Mouse (Mus musculus) macrophage (primary cell): ENCODE measurements around the gene Plekhj1. TPM values are rescaled to one million over a fixed set of nuclear protein-coding genes. Genes with fewer than 3 reads are reported as not detected.
A peak's percentile ranks its signal among the peaks of the same experiment; 100 is the strongest.
"Not testable (repeated sequence)": the region's sequence is repeated elsewhere in the genome, so short reads cannot be mapped to it uniquely, and the experiment has no call there.

Source experiments
- H3K27ac ChIP-seq: fragments of 350-480 bp; formaldehyde crosslinking; 2 replicates; pipeline ENCODE4 v1.9.0; 2021
- H3K36me3 ChIP-seq: fragments of 350-480 bp; formaldehyde crosslinking; 2 replicates; pipeline ENCODE4 v1.9.0; 2021; ENCODE audit errors: inconsistent target
- H3K4me3 ChIP-seq: fragments of 350-480 bp; formaldehyde crosslinking; 2 replicates; pipeline ENCODE4 v1.9.0; 2021; ENCODE audit errors: inconsistent target
- H3K79me2 ChIP-seq: fragments of 350-480 bp; formaldehyde crosslinking; 2 replicates; pipeline ENCODE4 v1.9.0; 2021; ENCODE audit errors: inconsistent target
- WGBS: methylation state at CpG from one replicate; pipeline ENCODE4 v1.1.7; 2026; ENCODE audit warnings: inconsistent platforms; ENCODE audit not compliant: missing documents; 5-methylcytosine and 5-hydroxymethylcytosine counted together
- polyA plus RNA-seq: library from polyadenylated mRNA; stranded (reverse); fragments of 250-400 nt; gene quantifications from 3 replicates; pipeline ENCODE4 v1.2.4, GENCODE M21; 2018; ENCODE audit warnings: inconsistent platforms

The Plekhj1 gene
- polyA plus RNA-seq, 1 experiment from 2014 or later, result 24.5 TPM

DNA sequence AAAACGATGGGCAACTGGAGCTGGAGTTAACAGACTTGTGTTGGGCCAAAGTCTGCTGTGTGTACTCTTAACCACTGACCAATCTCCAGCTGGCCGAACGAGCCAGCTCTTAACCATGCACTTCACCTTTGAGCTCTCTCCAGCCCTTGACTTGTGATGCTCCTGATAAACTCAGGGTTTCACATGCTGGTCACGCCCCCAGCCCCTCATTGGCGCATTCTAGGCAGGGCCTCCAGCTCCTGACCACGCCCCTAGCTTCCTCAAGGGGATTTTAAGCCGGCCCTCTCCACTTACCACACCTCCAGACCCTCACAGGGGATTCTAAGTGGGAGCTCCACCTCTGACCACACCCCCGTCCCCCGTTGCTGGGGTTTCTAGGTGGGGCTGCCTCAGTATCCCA is 32.7 kb upstream of the Plekhj1 start:
- Histone ChIP-seq H3K79me2 (peaks cover 19% of the 10 kb centered on the region), H3K4me3 (no peak overlapping the region), H3K27ac (no peak overlapping the region), H3K36me3 (peaks cover 10% of the 10 kb centered on the region)
- WGBS, result 27% methylated on average over 9 of the region's 9 CpGs

DNA sequence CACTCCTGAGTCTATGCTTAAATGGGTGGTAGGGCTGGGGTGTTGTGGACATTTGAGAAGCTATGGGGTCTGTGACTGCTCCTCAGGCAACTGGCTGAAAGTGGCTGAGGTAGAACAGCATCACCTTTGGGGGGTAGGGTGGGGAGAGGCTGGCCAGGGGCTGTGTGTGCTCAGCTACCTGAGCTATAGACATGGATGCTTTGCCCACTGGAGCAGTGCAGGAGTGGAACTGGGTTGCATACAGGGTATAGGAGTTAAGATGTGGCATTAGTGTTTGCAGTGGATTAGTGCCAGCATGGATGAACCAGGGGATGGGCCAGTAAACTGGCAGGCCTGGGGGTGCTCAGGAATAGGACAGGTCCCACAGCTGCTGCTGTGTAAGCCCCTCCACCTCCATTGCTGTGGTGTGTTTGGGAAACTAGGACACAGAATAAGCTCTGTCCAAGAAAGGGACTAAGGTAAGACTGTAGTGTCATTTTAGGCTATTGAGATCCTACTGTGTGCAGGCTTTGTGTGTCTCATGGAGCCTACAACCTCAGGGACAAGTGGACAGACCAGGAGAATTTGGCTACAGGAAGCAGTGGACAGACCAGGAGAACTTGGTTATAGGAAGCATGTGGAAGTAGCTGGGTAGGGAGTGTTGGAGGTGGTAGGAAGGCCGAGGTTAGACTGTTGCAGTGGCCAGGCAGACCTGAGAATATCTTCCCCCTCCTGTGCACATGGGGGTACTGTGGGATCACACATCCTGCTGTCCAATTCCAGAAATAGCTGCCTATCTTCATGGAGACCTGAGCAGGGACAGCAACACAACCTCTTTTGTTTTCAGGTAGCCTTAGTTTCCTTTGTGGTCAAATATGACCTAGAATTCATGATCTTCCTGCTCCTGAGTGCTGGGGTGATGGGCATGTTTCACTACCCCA is 31.2 kb upstream of the Plekhj1 start:
- Histone ChIP-seq H3K79me2 (peaks cover 19% of the 10 kb centered on the region), H3K4me3 (no peak overlapping the region), H3K27ac (no peak overlapping the region), H3K36me3 (peaks cover 10% of the 10 kb centered on the region)
- 27% methylated on average over 1 of the region's 1 CpGs for WGBS

DNA sequence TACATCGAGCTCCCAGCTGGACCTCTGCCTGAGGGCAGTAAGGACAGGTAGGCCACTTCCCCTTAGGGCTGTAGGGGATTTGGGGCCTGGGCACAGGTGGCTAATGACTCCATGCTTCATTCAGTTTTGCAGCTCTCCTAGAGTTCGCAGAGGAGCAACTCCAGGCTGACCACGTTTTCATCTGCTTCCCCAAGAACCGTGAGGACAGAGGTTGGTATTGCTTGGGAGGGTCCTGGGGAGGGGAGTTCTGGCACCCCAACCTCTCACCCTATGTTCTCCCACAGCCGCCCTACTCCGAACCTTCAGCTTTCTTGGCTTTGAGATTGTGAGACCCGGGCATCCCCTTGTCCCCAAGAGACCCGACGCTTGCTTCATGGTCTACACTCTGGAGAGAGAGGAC is 30.2 kb upstream of the Plekhj1 start:
- not testable (repeated sequence) for H3K4me3 ChIP-seq, H3K27ac ChIP-seq
- WGBS, result 85% methylated on average over 3 of the region's 9 CpGs
- H3K36me3 ChIP-seq, result peaks cover 10% of the 10 kb centered on the region
- peaks cover 19% of the 10 kb centered on the region for H3K79me2 ChIP-seq

DNA sequence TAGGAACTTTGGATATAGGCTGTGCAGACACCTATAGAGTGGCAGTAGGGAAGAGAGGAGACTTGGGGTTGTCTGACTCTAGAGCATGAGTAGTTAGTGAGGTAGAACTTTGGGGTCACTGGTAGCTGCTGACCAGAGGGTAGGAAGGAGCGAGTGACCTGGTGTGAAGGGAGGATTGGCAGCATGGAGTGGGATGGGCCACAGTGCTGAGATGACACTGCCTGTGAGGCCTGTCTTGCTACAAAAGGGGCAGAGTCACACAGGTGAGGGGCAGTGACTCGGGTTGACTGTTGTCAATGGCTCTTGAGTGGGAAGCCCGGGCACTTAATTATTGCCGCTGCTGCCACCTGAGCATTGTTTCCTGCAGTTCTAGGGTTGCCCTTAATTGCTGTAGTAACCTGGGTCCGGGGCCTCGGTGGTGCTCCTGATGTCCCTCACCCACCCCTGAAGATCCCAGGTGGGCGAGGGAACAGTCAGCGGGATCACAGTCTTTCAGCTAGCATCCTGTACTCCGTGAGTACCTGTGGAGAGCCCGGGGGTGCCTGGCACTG is 29.5 kb upstream of the Plekhj1 start:
- Histone ChIP-seq H3K27ac (no peak overlapping the region), H3K36me3 (peaks cover 10% of the 10 kb centered on the region), H3K4me3 (peak overlapping the region; percentile 73), H3K79me2 (peaks cover 19% of the 10 kb centered on the region)
- WGBS, result 45% methylated on average over 6 of the region's 10 CpGs

DNA sequence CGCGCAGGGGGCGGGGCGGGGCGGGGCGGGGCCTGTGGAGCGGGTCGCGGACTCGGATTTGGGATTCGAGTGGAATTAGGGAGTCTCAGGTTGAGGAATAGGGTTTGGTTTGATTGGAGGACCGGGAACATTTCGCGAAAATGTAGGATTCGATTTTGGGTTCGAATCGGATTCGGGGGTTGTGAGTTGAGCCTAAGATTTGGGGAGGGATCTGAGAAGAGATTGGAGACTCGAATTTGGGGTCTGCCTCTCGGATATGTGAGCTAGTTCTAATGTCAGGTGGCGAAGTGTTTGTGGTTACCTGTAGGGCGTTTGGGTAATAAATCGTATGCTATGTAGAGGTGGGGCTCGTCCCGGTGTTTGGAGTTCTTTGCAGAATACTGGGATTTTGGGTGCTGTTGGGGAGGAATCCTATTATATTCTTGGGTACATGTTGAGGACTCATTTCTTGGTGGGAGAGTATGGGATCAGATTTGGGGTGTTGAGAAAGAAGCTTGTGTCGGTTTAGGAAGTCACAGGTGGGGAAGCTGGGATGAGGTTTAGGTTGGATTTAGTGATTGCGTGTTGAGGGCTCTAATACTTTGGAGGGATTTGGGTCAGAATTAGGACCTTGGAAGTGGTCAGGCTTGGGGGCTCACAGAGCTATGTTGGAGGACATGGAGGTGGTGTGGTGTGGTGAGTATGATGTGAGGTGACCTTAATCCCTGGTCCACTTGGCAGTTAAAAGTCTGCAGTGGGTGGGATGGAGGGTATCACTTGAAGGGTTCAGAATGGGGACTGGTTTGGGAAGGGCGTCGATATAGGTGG is 28.8 kb upstream of the Plekhj1 start:
- Histone ChIP-seq H3K79me2 (peaks cover 19% of the 10 kb centered on the region), H3K27ac (peak overlapping the region; percentile 4; the same call in 1 of the 2 replicates), H3K36me3 (peaks cover 10% of the 10 kb centered on the region), H3K4me3 (peak overlapping the region; percentile 73)
- WGBS, result 3% methylated on average over 24 of the region's 29 CpGs

DNA sequence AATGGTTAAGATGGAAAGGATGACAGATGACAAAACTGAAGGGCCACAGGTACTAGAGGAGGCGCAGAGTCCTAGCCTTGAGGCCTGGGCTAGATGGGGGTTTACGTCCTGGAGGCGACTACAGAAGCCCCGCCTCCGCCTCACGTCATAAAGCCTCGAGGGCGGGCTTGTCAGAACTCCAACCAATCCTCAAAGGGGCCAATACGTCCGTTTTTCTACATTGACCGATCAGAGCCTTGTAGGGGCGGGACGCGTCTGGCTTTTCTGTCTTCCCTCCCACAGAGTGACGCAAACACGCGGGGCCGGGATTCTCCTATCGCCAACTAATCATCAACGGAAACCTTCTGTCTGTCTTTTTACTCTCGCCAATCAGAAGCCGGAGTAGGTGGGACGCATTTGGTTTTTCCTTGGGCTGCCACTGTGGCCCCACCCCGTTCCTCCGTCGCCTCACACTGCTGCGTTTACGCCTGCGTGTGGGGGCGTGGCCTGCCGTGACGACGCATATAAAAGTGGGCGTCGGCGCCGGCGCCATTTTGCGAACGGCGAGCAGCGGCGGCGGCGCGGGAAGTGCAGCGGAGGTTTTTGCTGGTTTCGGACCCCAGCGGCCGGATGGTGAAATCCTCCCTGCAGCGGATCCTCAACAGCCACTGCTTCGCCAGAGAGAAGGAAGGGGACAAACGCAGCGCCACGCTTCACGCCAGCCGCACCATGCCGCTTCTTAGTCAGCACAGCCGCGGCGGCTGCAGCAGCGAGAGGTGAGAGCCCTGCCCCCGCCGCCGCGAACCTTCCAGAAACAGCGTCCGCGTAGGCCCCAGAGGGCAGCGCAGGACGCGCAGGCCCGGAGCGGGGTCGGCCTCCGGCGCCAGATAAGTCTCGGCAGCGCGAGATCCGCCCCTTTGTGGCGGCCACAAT is 28.0 kb upstream of the Plekhj1 start, which contains the start of gene Oaz1:
Gene Oaz1, plus strand, starts transcription at position 506 of the 912 bp plus-strand sequence.
- WGBS, result under 1% methylated on average over 65 of the region's 82 CpGs
- Histone ChIP-seq H3K27ac (peak within 1 kb of the TSS; percentile 50), H3K79me2 (peaks cover 19% of the 10 kb centered on the region), H3K36me3 (peaks cover 10% of the 10 kb centered on the region), H3K4me3 (peak within 1 kb of the TSS; percentile 73)

DNA sequence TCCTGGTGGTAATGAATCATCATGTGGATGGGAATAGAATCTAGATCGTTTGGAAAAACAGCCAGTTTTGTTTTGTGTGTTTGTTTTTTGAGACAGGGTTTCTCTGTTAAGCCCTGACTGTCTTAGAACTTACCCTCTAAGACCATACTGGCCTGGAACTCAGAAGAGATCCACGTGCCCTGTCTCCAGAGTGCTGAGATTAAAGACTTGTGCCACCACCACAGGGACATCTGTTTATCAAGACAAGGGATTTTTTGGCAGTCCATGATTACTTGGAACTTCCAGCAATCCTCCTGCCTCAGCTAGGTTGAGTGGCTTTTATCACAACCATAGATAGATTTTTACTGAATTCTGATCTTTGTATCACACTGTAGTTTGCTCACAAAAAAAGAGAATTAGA is 26.4 kb upstream of the Plekhj1 start:
- Histone ChIP-seq H3K36me3 (peaks cover 8% of the 10 kb centered on the region), H3K79me2 (peaks cover 19% of the 10 kb centered on the region), H3K27ac (peak overlapping the region; percentile 80), H3K4me3 (no peak overlapping the region)
- WGBS, result 18% methylated on average over 2 of the region's 2 CpGs

DNA sequence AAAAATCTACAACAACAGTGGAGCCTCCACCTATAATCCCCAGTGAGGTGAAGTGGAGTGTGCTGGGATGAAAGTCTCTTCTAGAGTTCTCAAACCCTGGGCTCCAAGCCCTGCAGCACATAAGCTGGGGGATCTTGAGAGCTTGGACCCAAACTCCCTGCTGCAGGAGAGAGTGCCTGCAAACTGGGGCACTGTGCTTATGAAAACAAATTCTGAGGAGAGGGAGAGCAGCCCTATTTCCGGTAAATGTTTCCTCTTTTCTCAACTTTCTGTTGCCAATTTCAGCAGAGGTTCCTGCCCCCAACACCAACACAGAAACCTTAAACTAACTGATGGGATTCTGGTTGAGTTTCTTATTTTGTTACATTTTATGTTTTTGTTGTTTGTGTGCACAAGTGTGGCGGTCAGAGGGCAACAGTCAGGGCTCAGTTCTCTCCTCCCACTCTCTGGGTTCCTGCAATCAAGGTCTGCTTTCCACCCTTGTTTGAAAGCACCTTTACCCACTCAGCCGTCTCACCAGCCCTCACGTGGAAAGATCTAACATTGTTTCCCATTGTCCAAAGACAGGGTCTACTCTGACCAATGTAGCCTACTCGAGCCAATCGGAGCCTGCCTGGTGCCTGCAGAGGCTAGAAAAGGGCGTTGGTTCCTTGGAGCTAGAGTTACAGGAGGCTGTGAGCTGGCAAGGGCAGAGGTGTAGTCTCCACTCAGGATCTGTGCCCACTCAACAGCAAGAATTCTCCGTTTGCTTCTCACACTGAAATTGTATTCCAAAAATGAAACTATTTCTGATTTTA is 25.6 kb upstream of the Plekhj1 start:
- 2% methylated on average over 8 of the region's 8 CpGs for WGBS
- Histone ChIP-seq H3K79me2 (peaks cover 19% of the 10 kb centered on the region), H3K36me3 (no peaks in the 10 kb centered on the region; the same call in 1 of the 2 replicates), H3K4me3 (no peak overlapping the region), H3K27ac (peak overlapping the region; percentile 80)

DNA sequence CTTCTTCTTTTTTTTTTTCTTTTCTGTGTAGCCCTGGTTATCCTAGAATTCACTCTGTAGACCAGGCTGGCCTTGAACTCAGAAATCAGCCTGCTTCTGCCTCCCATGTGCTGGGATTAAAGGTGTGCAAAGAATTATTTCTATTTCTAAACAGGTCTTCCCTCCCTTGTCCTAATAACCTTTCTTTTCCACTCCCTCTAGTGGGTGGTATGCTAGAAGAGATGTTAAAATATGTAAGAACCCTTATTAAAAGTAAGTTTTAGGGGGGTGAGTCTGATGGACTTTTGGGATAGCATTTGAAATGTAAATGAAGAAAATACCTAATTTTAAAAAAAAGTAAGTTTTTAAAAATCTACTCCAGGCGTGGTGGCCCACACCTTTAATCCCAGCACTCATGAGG is 24.9 kb upstream of the Plekhj1 start:
- Histone ChIP-seq H3K79me2 (peaks cover 15% of the 10 kb centered on the region), H3K36me3 (no peaks in the 10 kb centered on the region), H3K4me3 (no peak overlapping the region), H3K27ac (peak overlapping the region; percentile 80)
- WGBS, result 67% methylated on average over 1 of the region's 1 CpGs

DNA sequence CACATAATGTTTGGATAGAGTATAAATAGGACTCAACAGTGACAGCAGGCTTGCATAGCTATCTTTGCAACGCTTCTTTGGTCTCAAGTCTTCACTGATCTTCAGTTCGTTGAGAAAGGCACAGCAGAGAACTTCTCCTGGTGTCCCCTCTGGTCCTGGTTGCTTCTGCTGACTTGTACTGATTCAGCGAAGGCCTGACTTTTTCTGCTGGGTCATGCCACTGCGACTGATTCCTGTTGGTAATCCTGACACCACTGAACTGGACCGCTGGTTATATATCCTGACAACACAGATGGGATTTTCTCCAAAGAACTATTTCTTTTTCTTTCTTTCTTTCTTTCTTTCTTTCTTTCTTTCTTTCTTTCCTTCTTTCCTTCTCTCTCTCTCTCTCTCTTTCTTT is 24.1 kb upstream of the Plekhj1 start:
- WGBS, result 84% methylated on average over 5 of the region's 5 CpGs
- H3K4me3 ChIP-seq, result no peak overlapping the region
- peaks cover 7% of the 10 kb centered on the region for H3K79me2 ChIP-seq
- no peak overlapping the region for H3K27ac ChIP-seq
- no peaks in the 10 kb centered on the region for H3K36me3 ChIP-seq

DNA sequence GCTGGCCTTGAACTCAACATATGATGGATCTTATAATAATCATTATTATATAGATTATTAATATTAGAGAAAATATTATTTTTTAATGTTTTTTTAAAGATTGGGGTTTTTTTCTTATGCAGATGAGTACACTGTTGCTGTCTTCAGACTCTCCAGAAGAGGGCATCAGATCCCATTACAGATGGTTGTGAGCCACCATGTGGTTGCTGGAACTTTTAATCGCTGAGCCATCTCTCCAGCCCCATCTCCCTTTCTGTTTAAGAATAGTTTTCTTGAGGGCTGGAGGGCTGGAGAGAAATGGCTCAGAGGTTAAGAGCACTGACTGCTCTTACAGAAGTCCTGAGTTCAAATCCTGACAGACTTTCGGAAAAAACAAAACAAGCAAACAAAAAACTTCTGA is 23.6 kb upstream of the Plekhj1 start:
- Histone ChIP-seq H3K27ac (no peak overlapping the region), H3K4me3 (no peak overlapping the region), H3K79me2 (peaks cover 1% of the 10 kb centered on the region), H3K36me3 (no peaks in the 10 kb centered on the region)
- 46% methylated on average over 2 of the region's 2 CpGs for WGBS

DNA sequence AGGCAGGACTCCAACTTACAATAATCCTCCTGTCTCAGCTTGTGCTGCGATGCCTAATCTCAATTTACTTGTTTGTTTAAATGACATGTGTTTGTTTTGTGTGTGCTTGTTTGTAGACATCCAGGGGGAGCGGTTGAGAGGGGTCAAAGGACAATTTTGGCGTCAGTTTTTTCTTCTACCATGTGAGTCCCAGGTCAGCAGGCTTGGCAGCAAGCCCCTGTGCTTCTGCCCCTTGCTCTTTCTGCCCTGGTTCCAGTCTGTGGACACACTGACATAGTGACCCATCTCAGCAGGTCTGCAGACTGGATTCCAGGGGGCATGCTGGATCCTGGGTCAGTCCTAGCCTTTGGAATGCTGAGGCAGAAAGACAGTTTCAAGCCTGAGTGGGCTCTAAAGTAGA is 21.0 kb upstream of the Plekhj1 start:
- H3K4me3 ChIP-seq, result no peak overlapping the region
- no peak overlapping the region for H3K27ac ChIP-seq
- H3K36me3 ChIP-seq, result no peaks in the 10 kb centered on the region
- no peaks in the 10 kb centered on the region for H3K79me2 ChIP-seq
- WGBS, result 94% methylated on average over 3 of the region's 3 CpGs

DNA sequence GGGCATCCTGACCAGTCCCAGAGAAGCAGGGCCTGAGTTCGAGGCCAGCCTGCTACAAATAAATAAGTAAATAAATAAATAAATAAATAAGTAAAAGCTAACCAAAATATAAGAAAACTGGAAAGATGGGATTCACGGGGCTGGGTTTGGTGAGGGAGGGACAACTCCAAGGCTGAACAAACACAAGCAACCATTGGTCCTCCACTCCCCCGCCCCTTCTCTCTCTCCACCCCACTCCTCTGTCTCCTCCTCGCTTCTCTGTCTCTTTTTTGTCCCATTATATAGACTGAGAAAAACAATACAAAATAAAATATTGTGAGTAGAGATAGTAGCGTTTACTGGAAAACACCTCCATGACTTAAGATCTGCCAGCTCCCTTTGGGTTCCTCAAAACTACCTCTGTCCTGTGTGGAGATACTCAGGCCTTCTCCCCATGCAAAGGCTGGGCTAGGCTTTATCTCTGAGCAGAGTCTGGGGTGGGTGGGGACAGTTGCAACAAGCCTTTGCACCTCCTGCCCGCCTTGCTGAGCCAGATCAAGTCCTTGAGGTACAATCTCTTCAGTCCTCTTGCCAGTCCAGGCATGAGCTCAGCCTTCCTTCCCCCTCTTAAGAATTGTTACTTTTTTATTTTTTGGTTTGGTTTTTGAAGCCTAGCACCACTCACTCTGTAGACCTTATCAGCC is 20.3 kb upstream of the Plekhj1 start:
- H3K36me3 ChIP-seq, result no peaks in the 10 kb centered on the region
- no peak overlapping the region for H3K27ac ChIP-seq
- 83% methylated on average over 5 of the region's 6 CpGs for WGBS
- H3K4me3 ChIP-seq, result no peak overlapping the region
- no peaks in the 10 kb centered on the region for H3K79me2 ChIP-seq
